Mouse (Mus musculus) induced T-regulatory cell, adult 2 months (primary cell): ENCODE measurements around the gene Ppp1r35.

Experiments used
- DNase-seq: peaks from one replicate; pipeline ENCODE4 v3.0.0-alpha.2; 2012; ENCODE audit warnings: low read depth

The Ppp1r35 gene

DNA sequence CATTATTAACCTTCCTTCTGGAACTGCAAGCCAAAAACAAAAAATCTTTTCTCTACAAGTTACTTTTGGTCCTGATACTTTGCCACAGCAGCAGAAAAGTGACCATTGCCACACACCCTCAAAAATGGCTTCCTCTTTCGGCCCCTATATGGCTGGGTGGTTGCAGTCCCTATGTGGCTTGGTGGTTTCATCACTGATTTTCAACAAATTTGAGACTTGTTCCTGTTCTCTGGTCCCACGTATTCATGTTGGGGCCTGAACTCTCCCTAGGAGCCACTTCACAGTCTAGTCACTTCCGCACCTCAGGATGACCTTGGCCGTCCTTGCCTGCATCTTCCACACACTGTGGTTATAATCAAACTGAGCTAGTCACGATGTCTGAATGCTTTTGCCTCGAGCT, 50.0 kb downstream of the Ppp1r35 start:
- no peak for DNase-seq
